29 mouse cellular contexts compared by ENCODE assay signal in genomic region chr7:133727027-133727426, GRCm38 (mm10). TPM values are rescaled to one million over a fixed set of nuclear protein-coding genes. Genes with fewer than 3 reads are reported as not detected.
DNase-seq lines count a peak whose midpoint lies in the region; ATAC-seq and TF ChIP-seq lines count a peak whose summit lies in the region.
"Had no signal": no experiment of that assay in that cellular context is flagged by ENCODE, and none has a peak within 500 bp of the region (broad histone marks: within the 10 kb centered on the region; RNA-seq: fewer than 3 reads in every experiment).

No protein-coding gene starts in this region.

- H3K27ac ChIP-seq in gastrocnemius, adult 2 months, result peak overlapping the region; percentile 65
- H3K27ac ChIP-seq in heart, embryonic 13.5 days (replicated peaks), result peak overlapping the region; percentile 49; the same call in 1 of the 2 replicates
- H3K27ac ChIP-seq in heart, embryonic 11.5 days (ENCODE audit: low read depth, low read length), result no peak overlapping the region
- no peak overlapping the region for H3K27ac ChIP-seq in limb, embryonic 12.5 days
- H3K27ac ChIP-seq in limb, embryonic 10.5 days, result no peak overlapping the region
- H3K27ac ChIP-seq in ES-E14 (ENCODE audit: insufficient read depth, low read depth, low read length, poor library complexity, severe bottlenecking), result peak overlapping the region; percentile 18; the same call in 1 of the 2 replicates
- H3K27ac ChIP-seq: embryonic facial prominence, embryonic 15.5 days; forebrain, embryonic 10.5 days; hindbrain, embryonic 12.5 days had no signal

- 0 out of 2 replicates have a peak overlapping the region, but pooled peaks have one; percentile 11 for H3K9ac ChIP-seq in heart, embryonic 13.5 days
- H3K9ac ChIP-seq in heart, embryonic 11.5 days (ENCODE audit: low read depth, low read length), result no peak overlapping the region
- H3K9ac ChIP-seq in limb, embryonic 12.5 days (replicated peaks), result 0 out of 2 replicates have a peak overlapping the region, but pooled peaks have one; percentile 9
- no peak overlapping the region; the same call in 1 of the 2 replicates for H3K9ac ChIP-seq in ES-E14 (ENCODE audit: insufficient read depth, low read depth, low read length, poor library complexity, severe bottlenecking)
- H3K9ac ChIP-seq: embryonic facial prominence, embryonic 15.5 days; hindbrain, embryonic 12.5 days had no signal

- in situ Hi-C loops in ES-E14 (cut with MboI; ENCODE audit: low sequenced_read_pairs in 2 of 2, unreplicated experiment in 2 of 2), result no loop called here

- ATAC-seq in heart, embryonic 13.5 days (ENCODE audit: extremely low read depth, insufficient number of reproducible peaks, low FRiP score, low TSS enrichment), result no peak
- no peak for ATAC-seq in heart, embryonic 11.5 days (replicated peaks; ENCODE audit: insufficient number of reproducible peaks, low FRiP score, low TSS enrichment)
- ATAC-seq in limb, embryonic 12.5 days (ENCODE audit: insufficient number of reproducible peaks, insufficient read depth, low FRiP score, low TSS enrichment, low read depth), result no peak
- ATAC-seq: CD4-positive, CD25-positive, alpha-beta regulatory T cell, adult 4 months; forebrain, embryonic 14.5 days; hindbrain, embryonic 16.5 days; inflammation-experienced regulatory T-cells, adult 6 months had no signal

- H3K36me3 ChIP-seq in heart, embryonic 13.5 days, result peaks cover 39% of the 10 kb centered on the region
- H3K36me3 ChIP-seq in heart, embryonic 11.5 days (ENCODE audit: control insufficient read depth, insufficient read depth, low read length), result peaks cover 9% of the 10 kb centered on the region; the same call in 1 of the 2 replicates
- peaks cover 27% of the 10 kb centered on the region for H3K36me3 ChIP-seq in limb, embryonic 12.5 days
- H3K36me3 ChIP-seq in limb, embryonic 10.5 days, result peaks cover 27% of the 10 kb centered on the region
- H3K36me3 ChIP-seq in ES-E14 (ENCODE audit: control insufficient read depth, insufficient read depth, low read length, poor library complexity, severe bottlenecking), result peaks cover 33% of the 10 kb centered on the region

- H3K27me3 ChIP-seq in heart, embryonic 13.5 days (replicated peaks), result no peaks in the 10 kb centered on the region
- H3K27me3 ChIP-seq in heart, embryonic 11.5 days (ENCODE audit: control insufficient read depth, insufficient read depth, low read length), result no peaks in the 10 kb centered on the region
- no peaks in the 10 kb centered on the region for H3K27me3 ChIP-seq in limb, embryonic 12.5 days
- no peaks in the 10 kb centered on the region for H3K27me3 ChIP-seq in limb, embryonic 10.5 days (ENCODE audit: low read depth, poor library complexity, severe bottlenecking)
- H3K27me3 ChIP-seq: embryonic facial prominence, embryonic 15.5 days; hindbrain, embryonic 12.5 days had no signal

- DNase-seq in gastrocnemius, adult 2 months, result no peak
- DNase-seq in gastrocnemius, postnatal 14 days, result no peak
- no peak for DNase-seq in limb, embryonic 10.5 days (ENCODE audit: low spot score)
- DNase-seq in ES-E14 (ENCODE audit: low read depth, low spot score), result no peak
- DNase-seq: adrenal gland, postnatal 10 days; B cell, adult 2 months; cerebellum, adult 11 months; cerebellum, adult 8-10 months; cerebellum, postnatal 14 days; embryo, embryonic 11 days; heart, postnatal 4 days; kidney, adult 18-20 months had no signal

- TF ChIP-seq CTCF in gastrocnemius, adult 2 months (IDR thresholded peaks at IDR 0.05), result no peak

- no peaks in the 10 kb centered on the region for H3K9me3 ChIP-seq in heart, embryonic 13.5 days
- no peaks in the 10 kb centered on the region for H3K9me3 ChIP-seq in heart, embryonic 11.5 days (replicated peaks; ENCODE audit: control insufficient read depth, low read length)
- no peaks in the 10 kb centered on the region for H3K9me3 ChIP-seq in limb, embryonic 12.5 days
- no peaks in the 10 kb centered on the region for H3K9me3 ChIP-seq in limb, embryonic 10.5 days (replicated peaks)
- H3K9me3 ChIP-seq in ES-E14 (ENCODE audit: control insufficient read depth, insufficient read depth, low read depth, low read length), result no peaks in the 10 kb centered on the region
- H3K9me3 ChIP-seq: embryonic facial prominence, embryonic 15.5 days; forebrain, embryonic 10.5 days; hindbrain, embryonic 12.5 days had no signal

- H3K4me2 ChIP-seq in heart, embryonic 13.5 days, result no peak overlapping the region
- H3K4me2 ChIP-seq in heart, embryonic 11.5 days, result no peak overlapping the region
- no peak overlapping the region for H3K4me2 ChIP-seq in limb, embryonic 12.5 days
- H3K4me2 ChIP-seq: embryonic facial prominence, embryonic 15.5 days; hindbrain, embryonic 12.5 days had no signal

- peaks cover 41% of the 10 kb centered on the region for H3K4me1 ChIP-seq in heart, embryonic 13.5 days
- H3K4me1 ChIP-seq in heart, embryonic 11.5 days (ENCODE audit: control insufficient read depth, insufficient read depth, low read length), result peaks cover 23% of the 10 kb centered on the region
- H3K4me1 ChIP-seq in limb, embryonic 12.5 days (replicated peaks), result peaks cover 11% of the 10 kb centered on the region
- no peaks in the 10 kb centered on the region for H3K4me1 ChIP-seq in limb, embryonic 10.5 days
- no peaks in the 10 kb centered on the region for H3K4me1 ChIP-seq in ES-E14 (ENCODE audit: control insufficient read depth in 2 of 2, insufficient read depth in 2 of 2, low read length in 2 of 2, poor library complexity in 1 of 2)
- H3K4me1 ChIP-seq: embryonic facial prominence, embryonic 15.5 days; forebrain, embryonic 10.5 days; hindbrain, embryonic 12.5 days had no signal

- intact Hi-C loops in gastrocnemius, adult 2 months (cut with DNase I), result no loop called here
- intact Hi-C loops in gastrocnemius, postnatal 14 days (cut with DNase I; ENCODE audit: low total_unique reads), result no loop called here

- 51% methylated on average over 6 of the region's 6 CpGs for WGBS in heart, embryonic 13.5 days
- 54% methylated on average over 6 of the region's 6 CpGs for WGBS in heart, embryonic 11.5 days (ENCODE audit: insufficient replicate concordance)
- WGBS in limb, embryonic 12.5 days, result 75% methylated on average over 6 of the region's 6 CpGs
- WGBS in limb, embryonic 10.5 days, result 81% methylated on average over 6 of the region's 6 CpGs

- no peak overlapping the region for H3K4me3 ChIP-seq in gastrocnemius, adult 2 months
- H3K4me3 ChIP-seq in heart, embryonic 13.5 days, result no peak overlapping the region
- H3K4me3 ChIP-seq in heart, embryonic 11.5 days (ENCODE audit: low read depth, low read length), result no peak overlapping the region
- H3K4me3 ChIP-seq in limb, embryonic 12.5 days (replicated peaks), result no peak overlapping the region
- no peak overlapping the region for H3K4me3 ChIP-seq in limb, embryonic 10.5 days
- no peak overlapping the region for H3K4me3 ChIP-seq in ES-E14 (ENCODE audit: insufficient read depth in 1 of 2, low read depth in 1 of 2, low read length in 2 of 2, poor library complexity in 1 of 2, severe bottlenecking in 1 of 2)
- H3K4me3 ChIP-seq: embryonic facial prominence, embryonic 15.5 days; erythroblast, embryonic 14.5 days; forebrain, embryonic 10.5 days; hindbrain, embryonic 12.5 days had no signal

RNA-seq across cellular contexts. Expression of gene Uros, which starts 17.2 kb away (rescaled TPM):
- total RNA-seq in gastrocnemius, adult 2 months (2021), result 10 to 100 TPM; 14.2 to 17.0 TPM
- total RNA-seq in gastrocnemius, postnatal 14 days (2021), result 10 to 100 TPM; 13.1 to 13.5 TPM
- polyA plus RNA-seq in heart, embryonic 13.5 days (2015; fragmentation: Nextera tagmentation; extraction: Ambion mirVana), result 29.5 and 34.2 TPM in 2 replicates
- polyA plus RNA-seq in heart, embryonic 11.5 days (2014; fragmentation: Nextera tagmentation; extraction: Ambion mirVana), result 53.0 and 53.6 TPM in 2 replicates
- 29.3 and 31.6 TPM in 2 replicates for polyA plus RNA-seq in limb, embryonic 12.5 days (2016; fragmentation: Nextera tagmentation; extraction: Ambion mirVana)
- 34.0 and 34.4 TPM in 2 replicates for polyA plus RNA-seq in limb, embryonic 10.5 days (2016; fragmentation: Nextera tagmentation; extraction: Ambion mirVana)
- 6.6 and 10.6 TPM in 2 replicates for total RNA-seq in ES-E14 (2012; rRNA removed)

RNA-seq across cellular contexts. Expression of gene Bccip, which starts 17.9 kb away (rescaled TPM):
- total RNA-seq in gastrocnemius, adult 2 months (2021), result 10 to 100 TPM; 80.2 to 81.9 TPM
- 10 to 100 TPM; 52.0 to 56.4 TPM for total RNA-seq in gastrocnemius, postnatal 14 days (2021)
- polyA plus RNA-seq in heart, embryonic 13.5 days (2015; fragmentation: Nextera tagmentation; extraction: Ambion mirVana), result 81.7 and 88.8 TPM in 2 replicates
- 100 and 102 TPM in 2 replicates for polyA plus RNA-seq in heart, embryonic 11.5 days (2014; fragmentation: Nextera tagmentation; extraction: Ambion mirVana)
- 206 and 207 TPM in 2 replicates for polyA plus RNA-seq in limb, embryonic 12.5 days (2016; fragmentation: Nextera tagmentation; extraction: Ambion mirVana)
- 234 and 236 TPM in 2 replicates for polyA plus RNA-seq in limb, embryonic 10.5 days (2016; fragmentation: Nextera tagmentation; extraction: Ambion mirVana)
- 73.7 and 88.8 TPM in 2 replicates for total RNA-seq in ES-E14 (2012; rRNA removed)

RNA-seq across cellular contexts. Expression of gene Mmp21, which starts 47.2 kb away (rescaled TPM):
- total RNA-seq in gastrocnemius, adult 2 months (2021), result not detected
- not detected for total RNA-seq in gastrocnemius, postnatal 14 days (2021)
- not detected in 2 replicates for polyA plus RNA-seq in heart, embryonic 13.5 days (2015; fragmentation: Nextera tagmentation; extraction: Ambion mirVana)
- 0.11 and 0.23 TPM in 2 replicates for polyA plus RNA-seq in heart, embryonic 11.5 days (2014; fragmentation: Nextera tagmentation; extraction: Ambion mirVana)
- polyA plus RNA-seq in limb, embryonic 12.5 days (2016; fragmentation: Nextera tagmentation; extraction: Ambion mirVana), result not detected in 2 replicates
- 0.18 TPM in 1 of 2 replicates, not detected in the other for polyA plus RNA-seq in limb, embryonic 10.5 days (2016; fragmentation: Nextera tagmentation; extraction: Ambion mirVana)
- 0.27 and 0.32 TPM in 2 replicates for total RNA-seq in ES-E14 (2012; rRNA removed)
- total RNA-seq: adrenal gland, postnatal 10 days; adrenal gland, postnatal 4 days; common myeloid progenitor, adult 5-6 weeks; gastrocnemius, adult 8-10 months; gastrocnemius, postnatal 4 days; heart, postnatal 4 days; MEL had no signal
- polyA plus RNA-seq: forebrain, embryonic 10.5 days; forebrain, embryonic 14.5 days; heart, embryonic 14.5 days; hindbrain, embryonic 12.5 days; inflammation-experienced regulatory T-cells, adult 6 months had no signal

RNA-seq across cellular contexts. Expression of gene Fank1, which starts 49.6 kb away (rescaled TPM):
- total RNA-seq in gastrocnemius, adult 2 months (2021), result not detected
- total RNA-seq in gastrocnemius, postnatal 14 days (2021), result under 1 TPM in 1 of 2 experiments, not detected in 1; 0.33 TPM
- polyA plus RNA-seq in heart, embryonic 13.5 days (2015; fragmentation: Nextera tagmentation; extraction: Ambion mirVana), result 0.11 TPM in 1 of 2 replicates, not detected in the other
- polyA plus RNA-seq in heart, embryonic 11.5 days (2014; fragmentation: Nextera tagmentation; extraction: Ambion mirVana), result 0.10 TPM in 1 of 2 replicates, not detected in the other
- polyA plus RNA-seq in limb, embryonic 12.5 days (2016; fragmentation: Nextera tagmentation; extraction: Ambion mirVana), result 0.16 TPM in 1 of 2 replicates, not detected in the other
- polyA plus RNA-seq in limb, embryonic 10.5 days (2016; fragmentation: Nextera tagmentation; extraction: Ambion mirVana), result 0.41 TPM in 1 of 2 replicates, not detected in the other
- 0.21 and 0.62 TPM in 2 replicates for total RNA-seq in ES-E14 (2012; rRNA removed)
- total RNA-seq: gastrocnemius, adult 8-10 months; heart, postnatal 4 days had no signal
- polyA plus RNA-seq: CD4-positive, CD25-positive, alpha-beta regulatory T cell, adult 4 months; erythroblast, embryonic 14.5 days; heart, embryonic 14.5 days; inflammation-experienced regulatory T-cells, adult 6 months had no signal

RNA-seq across cellular contexts. Expression of gene Dhx32, which starts 55.5 kb away (rescaled TPM):
- 10 to 100 TPM; 33.7 to 50.1 TPM for total RNA-seq in gastrocnemius, adult 2 months (2021)
- 10 to 100 TPM; 25.7 to 33.6 TPM for total RNA-seq in gastrocnemius, postnatal 14 days (2021)
- 27.9 and 29.4 TPM in 2 replicates for polyA plus RNA-seq in heart, embryonic 13.5 days (2015; fragmentation: Nextera tagmentation; extraction: Ambion mirVana)
- polyA plus RNA-seq in heart, embryonic 11.5 days (2014; fragmentation: Nextera tagmentation; extraction: Ambion mirVana), result 24.7 and 30.8 TPM in 2 replicates
- polyA plus RNA-seq in limb, embryonic 12.5 days (2016; fragmentation: Nextera tagmentation; extraction: Ambion mirVana), result 18.3 and 18.6 TPM in 2 replicates
- polyA plus RNA-seq in limb, embryonic 10.5 days (2016; fragmentation: Nextera tagmentation; extraction: Ambion mirVana), result 18.0 and 19.3 TPM in 2 replicates
- 29.8 and 42.3 TPM in 2 replicates for total RNA-seq in ES-E14 (2012; rRNA removed)

Comparison
In these comparisons a context has a peak if more than half of its experiments do, and no peak if none do; other contexts are left out.
1. H3K27ac ChIP-seq: peak in gastrocnemius, adult 2 months (single experiment), heart, embryonic 13.5 days (single experiment) and ES-E14 (single experiment); none in heart, embryonic 11.5 days (single experiment), limb, embryonic 12.5 days (single experiment) and limb, embryonic 10.5 days (single experiment).
2. H3K9ac ChIP-seq: peak in heart, embryonic 13.5 days (single experiment) and limb, embryonic 12.5 days (single experiment); none in heart, embryonic 11.5 days (single experiment) and ES-E14 (single experiment).